Mouse (Mus musculus) CD8-positive naive resting alpha-beta T cell, adult 57 days (primary cell): Measurements from ENCODE around the gene Rnf113a2. TPM values are rescaled to one million over a fixed set of nuclear protein-coding genes. Genes with fewer than 3 reads are reported as not detected.

ENCODE experiments used
- total RNA-seq: library from RNA; stranded (reverse); gene quantifications from one replicate; pipeline ENCODE4 v1.2.4, GENCODE M21; 2023

Rnf113a2 gene
- total RNA-seq, result 38.0 TPM

GRCm38 (mm10) chr12:84416834-84417604, at the start of gene Rnf113a2:
TSS of gene Rnf113a2 (plus strand) at chr12:84417196.

GRCm38 (mm10) chr12:84408819-84409507, 8.0 kb upstream of the Rnf113a2 start, which contains the start of the genes Entpd5 and Bbof1:
TSS of gene Entpd5 (minus strand) at chr12:84409029.
TSS of gene Bbof1 (plus strand) at chr12:84409071.

GRCm38 (mm10) chr12:84450718-84451646, 34.0 kb downstream of the Rnf113a2 start, which contains the start of the genes Aldh6a1 and Lin52:
TSS of gene Aldh6a1 (minus strand) at chr12:84451004.
TSS of gene Lin52 (plus strand) at chr12:84451422.

Other genes starting within 250 kb of the Rnf113a2 start
- gene Elmsan1, start 198.3 kb upstream of the Rnf113a2 start, total RNA-seq, result 131 TPM
- 18.7 TPM for gene Ptgr2, start 132.0 kb upstream of the Rnf113a2 start, total RNA-seq
- 76.3 TPM for gene Zfp410, start 100.3 kb upstream of the Rnf113a2 start, total RNA-seq
- gene Coq6, start 55.5 kb upstream of the Rnf113a2 start, total RNA-seq, result 30.3 TPM
- gene Fam161b, start 55.4 kb upstream of the Rnf113a2 start, total RNA-seq, result 1.2 TPM
- gene Entpd5, start 8.2 kb upstream of the Rnf113a2 start, total RNA-seq, result 38.2 TPM
- gene Bbof1, start 8.1 kb upstream of the Rnf113a2 start, total RNA-seq, result 3.3 TPM
- gene Aldh6a1, start 33.8 kb downstream of the Rnf113a2 start, total RNA-seq, result 15.0 TPM
- 20.2 TPM for gene Lin52, start 34.2 kb downstream of the Rnf113a2 start, total RNA-seq
- not detected for gene Vsx2, start 152.6 kb downstream of the Rnf113a2 start, total RNA-seq
- 18.3 TPM for gene Abcd4, start 200.2 kb downstream of the Rnf113a2 start, total RNA-seq
- not detected for gene Vrtn, start 223.8 kb downstream of the Rnf113a2 start, total RNA-seq